Mouse (Mus musculus) cerebellum, adult 9-11 months (tissue): Measurements from ENCODE around the gene Cyp2c69.
"Not testable (repeated sequence)": the region's sequence is repeated elsewhere in the genome, so short reads cannot be mapped to it uniquely, and the experiment has no call there.

ENCODE experiments used
- DNase-seq: peaks from one replicate; pipeline ENCODE4 v3.0.0; 2022

Gene Cyp2c69

DNA sequence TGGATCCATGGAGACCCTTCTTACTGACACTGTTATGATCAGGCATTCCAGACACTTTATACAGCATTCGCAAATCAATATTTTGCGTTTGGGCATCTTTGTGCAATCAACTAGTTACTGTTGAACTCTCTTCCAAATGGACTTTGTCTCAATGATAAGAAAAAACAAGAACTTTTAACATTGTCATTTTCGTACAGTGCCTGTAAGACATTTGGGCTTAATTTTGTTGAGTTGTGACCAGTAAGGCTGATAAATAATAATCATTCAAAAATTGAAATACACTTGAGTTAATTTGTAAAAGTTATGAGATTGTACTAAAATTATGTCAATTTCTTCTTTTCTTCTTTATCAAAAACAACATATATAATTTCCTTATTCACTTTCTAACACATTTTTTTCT is at the start of gene Cyp2c69:
Cyp2c69 (minus strand) TSS at position 101 of the 400 bp plus-strand sequence.
- DNase-seq: not testable (repeated sequence)

DNA sequence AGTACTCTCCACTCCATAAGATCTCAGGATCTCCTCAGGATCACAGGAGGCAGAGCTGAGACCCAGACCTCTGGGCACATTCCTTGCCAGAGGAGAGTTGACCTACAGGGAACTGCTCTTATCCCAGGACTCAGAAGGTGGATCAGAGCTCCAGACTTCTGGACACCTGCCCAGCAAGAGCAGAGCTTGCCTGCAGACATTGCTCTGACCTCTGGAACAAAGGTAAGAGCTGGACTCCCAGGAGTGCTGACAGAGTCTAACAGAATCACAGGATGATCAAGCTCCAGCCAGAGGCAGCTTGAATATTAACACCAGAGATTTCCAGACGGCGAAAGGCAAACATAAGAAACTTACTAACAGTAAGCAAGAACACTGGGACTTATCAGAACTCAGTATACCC is 48.8 kb upstream of the Cyp2c69 start:
- DNase-seq: no peak

- no peak for DNase-seq
Observed at GRCm38 (mm10) chr19:39930032-39930431, 43.4 kb upstream of the Cyp2c69 start.

- DNase-seq: no peak
Observed at GRCm38 (mm10) chr19:39901656-39902055, 15.1 kb upstream of the Cyp2c69 start.

- DNase-seq: not testable (repeated sequence)
Observed at GRCm38 (mm10) chr19:39890079-39890478, 3.5 kb upstream of the Cyp2c69 start.

DNA sequence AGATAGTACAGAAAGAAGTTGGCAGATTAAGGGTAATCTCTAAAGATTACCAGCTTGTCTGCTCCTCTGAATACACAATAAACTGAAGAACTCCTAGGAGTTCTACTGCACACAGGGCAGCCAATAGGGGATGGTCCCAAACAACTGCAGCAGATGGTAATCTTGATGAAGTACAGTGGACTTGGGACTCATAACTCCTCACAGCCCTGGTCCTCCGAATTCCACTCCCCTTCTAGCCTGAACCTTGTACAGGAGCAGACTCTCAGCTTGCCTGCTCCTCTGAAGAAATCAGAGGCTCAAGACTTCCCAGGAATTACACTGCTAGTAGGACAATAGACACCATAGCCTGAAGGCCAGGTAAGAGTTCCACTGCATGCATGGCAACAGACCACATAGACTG is 20.5 kb downstream of the Cyp2c69 start:
- DNase-seq: no peak

DNA sequence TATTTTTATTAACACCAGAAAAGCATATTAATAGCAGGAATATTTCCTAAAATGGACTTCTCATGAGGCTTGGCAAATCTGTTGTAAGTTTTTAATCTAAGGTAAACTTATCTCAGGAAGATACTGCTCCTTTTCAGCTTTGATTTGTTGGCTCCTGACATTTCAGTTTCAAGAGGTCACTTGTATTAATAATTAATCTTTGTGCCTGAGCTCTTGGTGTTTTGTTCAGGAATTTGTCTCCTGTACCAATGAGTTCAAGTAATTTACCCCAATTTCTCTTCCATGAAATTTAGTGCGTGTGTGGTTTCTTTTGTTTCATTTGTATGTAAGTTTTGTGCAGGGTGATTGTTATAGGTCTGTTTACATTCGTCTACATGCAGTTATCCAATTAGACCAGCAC is 65.7 kb downstream of the Cyp2c69 start:
- DNase-seq: not testable (repeated sequence)

DNA sequence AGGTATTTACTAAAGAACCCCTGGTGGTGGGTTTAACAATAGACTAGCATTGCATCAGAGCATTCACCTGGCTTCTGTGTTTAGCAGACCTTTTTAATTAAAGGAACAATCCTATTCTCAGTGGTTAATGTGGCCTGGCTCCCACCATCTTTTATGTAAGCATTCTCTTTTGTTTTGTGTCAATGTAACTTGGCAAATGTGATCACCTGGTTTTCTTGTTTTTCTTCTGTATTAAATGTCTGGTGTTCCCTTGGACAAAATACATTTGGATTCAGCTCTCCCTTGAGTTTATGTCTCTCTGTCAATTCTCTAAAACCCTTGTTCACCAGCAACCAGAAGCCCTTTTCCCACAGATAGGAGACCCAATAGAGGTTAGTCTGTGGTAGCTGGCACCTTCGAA is 70.2 kb downstream of the Cyp2c69 start:
- DNase-seq: not testable (repeated sequence)

GRCm38 (mm10) chr19:39815991-39816390 is 70.6 kb downstream of the Cyp2c69 start:
- not testable (repeated sequence) for DNase-seq

GRCm38 (mm10) chr19:39812714-39813113 is 73.9 kb downstream of the Cyp2c69 start, which contains the start of gene Cyp2c40:
Gene Cyp2c40, minus strand, starts transcription at chr19:39812814.
- DNase-seq: not testable (repeated sequence)
